Mouse (Mus musculus): ENCODE results near the gene Fyn. TPM values are rescaled to one million over a fixed set of nuclear protein-coding genes. Genes with fewer than 3 reads are reported as not detected.

Gene Fyn
- total and polyA plus RNA-seq, 3 experiments, result 14.9 to 42.4 (median 19.9) TPM

- Histone ChIP-seq H3K36me3 (replicated peaks in 1 of 2; ENCODE audit: control insufficient read depth in 1 of 2, insufficient read depth in 1 of 2, low read length in 1 of 2) (peaks cover 0 to 81% of the 10 kb centered on the region in 2 experiments), H3K27ac (ENCODE audit: insufficient read depth, low read depth) (no peak overlapping the region), H3K9me3 (replicated peaks; ENCODE audit: low read length) (no peaks in the 10 kb centered on the region), H3K4me1 (ENCODE audit: control insufficient read depth in 1 of 2, insufficient read depth in 2 of 2) (peaks cover 0 to 11% of the 10 kb centered on the region in 2 experiments; a peak in 1 of 4 replicates), H3K4me3 (replicated peaks in 1 of 3; ENCODE audit: low read depth in 2 of 3, low read length in 2 of 3, poor library complexity in 1 of 3) (no peak overlapping the region), H3K4me2 (ENCODE audit: insufficient read depth, low read depth, poor library complexity, severe bottlenecking) (no peak overlapping the region), H3K79me2 (replicated peaks; ENCODE audit: control insufficient read depth, extremely low read depth, insufficient read depth, poor library complexity, severe bottlenecking) (no peaks in the 10 kb centered on the region), H3K27me3 (replicated peaks) (no peaks in the 10 kb centered on the region), H3K9ac (ENCODE audit: insufficient read depth, low read depth) (no peak overlapping the region)
- DNase-seq (ENCODE audit: extremely low read depth), result no peak
- dilution Hi-C loops (cut with MboI; ENCODE audit: extremely low pct_ligation_motif_present, extremely low pct_unique_long_range_greater_than_20kb, low sequenced_read_pairs) (no loop called here), in situ Hi-C loops (cut with MboI; ENCODE audit: low pct_ligation_motif_present, low pct_unique_long_range_greater_than_20kb, low sequenced_read_pairs) (no loop called here)
- no peak for TF ChIP-seq JUN (IDR thresholded peaks at IDR 0.05; ENCODE audit: insufficient read depth, low read depth, low read length)
- no peak for TF ChIP-seq MEF2A (IDR thresholded peaks at IDR 0.05; ENCODE audit: borderline replicate concordance, low read depth, low read length)
- no peak for TF ChIP-seq EP300 (IDR thresholded peaks at IDR 0.05; ENCODE audit: low read length)
- TF ChIP-seq MYC (IDR thresholded peaks at IDR 0.05; ENCODE audit: low read depth, low read length), result no peak
- TF ChIP-seq ZKSCAN1 (IDR thresholded peaks at IDR 0.05; ENCODE audit: borderline replicate concordance, low read depth, low read length), result no peak
- TF ChIP-seq POLR2A (IDR thresholded peaks at IDR 0.05; ENCODE audit: low read depth, low read length), result no peak
- no peak for TF ChIP-seq RCOR1 (conservative IDR thresholded peaks at IDR 0.05; ENCODE audit: low read depth, low read length)
- no peak for TF ChIP-seq SMC3 (IDR thresholded peaks at IDR 0.05; ENCODE audit: low read depth, low read length)
- TF ChIP-seq BHLHE40 (IDR thresholded peaks at IDR 0.05; ENCODE audit: low read depth, low read length), result no peak
- TF ChIP-seq MAFK (IDR thresholded peaks at IDR 0.05; ENCODE audit: insufficient replicate concordance, low read length), result no peak
- TF ChIP-seq GABPA (IDR thresholded peaks at IDR 0.05; ENCODE audit: insufficient replicate concordance, low read depth, low read length), result no peak
Observed at GRCm38 (mm10) chr10:39525431-39525830, 156.8 kb downstream of the Fyn start.

GRCm38 (mm10) chr10:39527113-39527512 is 158.5 kb downstream of the Fyn start:
- no peaks in the 10 kb centered on the region for H3K27me3 ChIP-seq (replicated peaks)
- H3K4me3 ChIP-seq (replicated peaks in 1 of 3; ENCODE audit: low read depth in 2 of 3, low read length in 2 of 3, poor library complexity in 1 of 3), result no peak overlapping the region
- H3K4me2 ChIP-seq (ENCODE audit: insufficient read depth, low read depth, poor library complexity, severe bottlenecking), result no peak overlapping the region
- no peak for DNase-seq (ENCODE audit: extremely low read depth)
- dilution Hi-C loops (cut with MboI; ENCODE audit: extremely low pct_ligation_motif_present, extremely low pct_unique_long_range_greater_than_20kb, low sequenced_read_pairs), result no loop called here
- in situ Hi-C loops (cut with MboI; ENCODE audit: low pct_ligation_motif_present, low pct_unique_long_range_greater_than_20kb, low sequenced_read_pairs), result no loop called here
- H3K9ac ChIP-seq (ENCODE audit: insufficient read depth, low read depth), result no peak overlapping the region
- H3K9me3 ChIP-seq (replicated peaks; ENCODE audit: low read length), result no peaks in the 10 kb centered on the region
- peaks cover 0 to 83% of the 10 kb centered on the region in 2 experiments for H3K36me3 ChIP-seq (replicated peaks in 1 of 2; ENCODE audit: control insufficient read depth in 1 of 2, insufficient read depth in 1 of 2, low read length in 1 of 2)
- no peak overlapping the region for H3K27ac ChIP-seq (ENCODE audit: insufficient read depth, low read depth)
- TF ChIP-seq CHD2 (IDR thresholded peaks at IDR 0.05; ENCODE audit: low read length), result no peak
- no peak for TF ChIP-seq ETS1 (conservative IDR thresholded peaks at IDR 0.05; ENCODE audit: low read depth, low read length)
- no peak for TF ChIP-seq SMC3 (IDR thresholded peaks at IDR 0.05; ENCODE audit: low read depth, low read length)
- TF ChIP-seq ZMIZ1 (IDR thresholded peaks at IDR 0.05; ENCODE audit: low read depth, low read length), result no peak
- TF ChIP-seq IRF4 (IDR thresholded peaks at IDR 0.05; ENCODE audit: low read depth, low read length), result no peak
- no peak for TF ChIP-seq MXI1 (IDR thresholded peaks at IDR 0.05; ENCODE audit: low read depth, low read length)
- TF ChIP-seq PAX5 (IDR thresholded peaks at IDR 0.05; ENCODE audit: low read length), result no peak
- no peak for TF ChIP-seq TCF12 (IDR thresholded peaks at IDR 0.05; ENCODE audit: low read depth, low read length)
- TF ChIP-seq MAZ (IDR thresholded peaks at IDR 0.05; ENCODE audit: low read depth, low read length), result no peak
- no peak for TF ChIP-seq KAT2A (IDR thresholded peaks at IDR 0.05; ENCODE audit: insufficient replicate concordance, low read length)
- no peak for TF ChIP-seq BHLHE40 (IDR thresholded peaks at IDR 0.05; ENCODE audit: low read depth, low read length)
- TF ChIP-seq JUN (IDR thresholded peaks at IDR 0.05; ENCODE audit: insufficient read depth, low read depth, low read length), result no peak
- no peak for TF ChIP-seq POLR2A (IDR thresholded peaks at IDR 0.05; ENCODE audit: low read depth, low read length)
- TF ChIP-seq RAD21 (IDR thresholded peaks at IDR 0.05; ENCODE audit: low read depth, low read length), result no peak
- TF ChIP-seq POLR2AphosphoS2 (IDR thresholded peaks at IDR 0.05; ENCODE audit: low read depth, low read length), result no peak
- no peak for TF ChIP-seq ZC3H11A (IDR thresholded peaks at IDR 0.05; ENCODE audit: low read depth, low read length)
- TF ChIP-seq TBP (conservative IDR thresholded peaks at IDR 0.05; ENCODE audit: low read depth, low read length), result no peak
- TF ChIP-seq CTCF (conservative IDR thresholded peaks at IDR 0.05 in 1 of 2, IDR thresholded peaks at IDR 0.05 in 1 of 2; ENCODE audit: low read depth in 2 of 2, low read length in 2 of 2), result no peak
- peaks cover 0 to 11% of the 10 kb centered on the region in 2 experiments; a peak in 1 of 4 replicates for H3K4me1 ChIP-seq (ENCODE audit: control insufficient read depth in 1 of 2, insufficient read depth in 2 of 2)
- H3K79me2 ChIP-seq (replicated peaks; ENCODE audit: control insufficient read depth, extremely low read depth, insufficient read depth, poor library complexity, severe bottlenecking), result no peaks in the 10 kb centered on the region
